Mouse (Mus musculus): ENCODE data around the gene Prkar1b. TPM values are rescaled to one million over a fixed set of nuclear protein-coding genes. Genes with fewer than 3 reads are reported as not detected.

Prkar1b gene
- polyA plus RNA-seq, 1 experiment from 2014 or later = 19.5 TPM

- WGBS = 93% methylated on average over 2 of the region's 2 CpGs
- no peaks in the 10 kb centered on the region; the same call in 1 of the 2 replicates for H3K4me1 ChIP-seq (ENCODE audit: control insufficient read depth, insufficient read depth, low read length)
- H3K9ac ChIP-seq (replicated peaks; ENCODE audit: low read depth, low read length) = no peak overlapping the region
- H3K4me2 ChIP-seq (replicated peaks; ENCODE audit: low read depth, low read length) = no peak overlapping the region
- H3K36me3 ChIP-seq (ENCODE audit: control insufficient read depth, insufficient read depth, low read length) = peaks cover 8% of the 10 kb centered on the region; the same call in 1 of the 2 replicates
- no peak overlapping the region for H3K4me3 ChIP-seq (ENCODE audit: low read depth, low read length)
- no peak overlapping the region for H3K27ac ChIP-seq (ENCODE audit: low read length)
- no peaks in the 10 kb centered on the region for H3K9me3 ChIP-seq (ENCODE audit: control insufficient read depth, low read depth, low read length)
- H3K27me3 ChIP-seq (ENCODE audit: control insufficient read depth, insufficient read depth, low read length) = no peaks in the 10 kb centered on the region
- no peak for ATAC-seq (ENCODE audit: insufficient number of reproducible peaks, insufficient read depth, low FRiP score, low read depth)
Measured at GRCm38 (mm10) chr5:139110140-139110855, 39.5 kb downstream of the Prkar1b start.

GRCm38 (mm10) chr5:139107815-139108214 is 42.0 kb downstream of the Prkar1b start:
- no peak overlapping the region for H3K9ac ChIP-seq (replicated peaks; ENCODE audit: low read depth, low read length)
- no peak for ATAC-seq (ENCODE audit: insufficient number of reproducible peaks, insufficient read depth, low FRiP score, low read depth)
- no peak overlapping the region for H3K4me3 ChIP-seq (ENCODE audit: low read depth, low read length)
- H3K36me3 ChIP-seq (ENCODE audit: control insufficient read depth, insufficient read depth, low read length) = peaks cover 8% of the 10 kb centered on the region; the same call in 1 of the 2 replicates
- H3K27ac ChIP-seq (ENCODE audit: low read length) = no peak overlapping the region
- no peaks in the 10 kb centered on the region; the same call in 1 of the 2 replicates for H3K4me1 ChIP-seq (ENCODE audit: control insufficient read depth, insufficient read depth, low read length)
- no peaks in the 10 kb centered on the region for H3K27me3 ChIP-seq (ENCODE audit: control insufficient read depth, insufficient read depth, low read length)
- no peak overlapping the region for H3K4me2 ChIP-seq (replicated peaks; ENCODE audit: low read depth, low read length)
- 71% methylated on average over 9 of the region's 9 CpGs for WGBS
- no peaks in the 10 kb centered on the region for H3K9me3 ChIP-seq (ENCODE audit: control insufficient read depth, low read depth, low read length)

GRCm38 (mm10) chr5:139101783-139102182 is 48.0 kb downstream of the Prkar1b start:
- no peak for ATAC-seq (ENCODE audit: insufficient number of reproducible peaks, insufficient read depth, low FRiP score, low read depth)
- 62% methylated on average over 6 of the region's 6 CpGs for WGBS

GRCm38 (mm10) chr5:139098991-139099972 is 50.5 kb downstream of the Prkar1b start:
- Histone ChIP-seq H3K9ac (replicated peaks; ENCODE audit: low read depth, low read length) (no peak overlapping the region), H3K9me3 (ENCODE audit: control insufficient read depth, low read depth, low read length) (no peaks in the 10 kb centered on the region), H3K4me2 (replicated peaks; ENCODE audit: low read depth, low read length) (no peak overlapping the region), H3K4me1 (ENCODE audit: control insufficient read depth, insufficient read depth, low read length) (peaks cover 11% of the 10 kb centered on the region), H3K4me3 (ENCODE audit: low read depth, low read length) (no peak overlapping the region), H3K27ac (ENCODE audit: low read length) (no peak overlapping the region), H3K27me3 (ENCODE audit: control insufficient read depth, insufficient read depth, low read length) (no peaks in the 10 kb centered on the region), H3K36me3 (ENCODE audit: control insufficient read depth, insufficient read depth, low read length) (no peaks in the 10 kb centered on the region)
- no peak for ATAC-seq (ENCODE audit: insufficient number of reproducible peaks, insufficient read depth, low FRiP score, low read depth)
- 37% methylated on average over 12 of the region's 12 CpGs for WGBS

More at GRCm38 (mm10) chr5:139101783-139102182, 48.0 kb downstream of the Prkar1b start:
- Histone ChIP-seq H3K36me3 (ENCODE audit: control insufficient read depth, insufficient read depth, low read length) (no peaks in the 10 kb centered on the region), H3K27me3 (ENCODE audit: control insufficient read depth, insufficient read depth, low read length) (no peaks in the 10 kb centered on the region), H3K9ac (replicated peaks; ENCODE audit: low read depth, low read length) (no peak overlapping the region), H3K4me1 (ENCODE audit: control insufficient read depth, insufficient read depth, low read length) (peaks cover 7% of the 10 kb centered on the region; the same call in 1 of the 2 replicates), H3K9me3 (ENCODE audit: control insufficient read depth, low read depth, low read length) (no peaks in the 10 kb centered on the region), H3K27ac (ENCODE audit: low read length) (no peak overlapping the region), H3K4me3 (ENCODE audit: low read depth, low read length) (no peak overlapping the region), H3K4me2 (replicated peaks; ENCODE audit: low read depth, low read length) (no peak overlapping the region)

GRCm38 (mm10) chr5:139095297-139096110 is 54.3 kb downstream of the Prkar1b start:
- H3K4me3 ChIP-seq (ENCODE audit: low read depth, low read length) = no peak overlapping the region
- no peak overlapping the region for H3K9ac ChIP-seq (replicated peaks; ENCODE audit: low read depth, low read length)
- no peaks in the 10 kb centered on the region for H3K9me3 ChIP-seq (ENCODE audit: control insufficient read depth, low read depth, low read length)
- no peaks in the 10 kb centered on the region for H3K27me3 ChIP-seq (ENCODE audit: control insufficient read depth, insufficient read depth, low read length)
- no peak overlapping the region for H3K27ac ChIP-seq (ENCODE audit: low read length)
- 0 out of 2 replicates have a peak, but pooled peaks have one; percentile 29 for ATAC-seq (ENCODE audit: insufficient number of reproducible peaks, insufficient read depth, low FRiP score, low read depth)
- no peak overlapping the region for H3K4me2 ChIP-seq (replicated peaks; ENCODE audit: low read depth, low read length)
- WGBS = 48% methylated on average over 8 of the region's 8 CpGs
- no peaks in the 10 kb centered on the region for H3K36me3 ChIP-seq (ENCODE audit: control insufficient read depth, insufficient read depth, low read length)
- H3K4me1 ChIP-seq (ENCODE audit: control insufficient read depth, insufficient read depth, low read length) = peaks cover 11% of the 10 kb centered on the region

GRCm38 (mm10) chr5:139093534-139093933 is 56.3 kb downstream of the Prkar1b start:
- Histone ChIP-seq H3K9me3 (ENCODE audit: control insufficient read depth, low read depth, low read length) (no peaks in the 10 kb centered on the region), H3K27ac (ENCODE audit: low read length) (no peak overlapping the region), H3K36me3 (ENCODE audit: control insufficient read depth, insufficient read depth, low read length) (no peaks in the 10 kb centered on the region), H3K4me3 (ENCODE audit: low read depth, low read length) (no peak overlapping the region), H3K9ac (replicated peaks; ENCODE audit: low read depth, low read length) (no peak overlapping the region), H3K4me2 (replicated peaks; ENCODE audit: low read depth, low read length) (no peak overlapping the region), H3K4me1 (ENCODE audit: control insufficient read depth, insufficient read depth, low read length) (peaks cover 4% of the 10 kb centered on the region), H3K27me3 (ENCODE audit: control insufficient read depth, insufficient read depth, low read length) (no peaks in the 10 kb centered on the region)
- 35% methylated on average over 4 of the region's 4 CpGs for WGBS
- peak; percentile 37; the same call in 1 of the 2 replicates for ATAC-seq (ENCODE audit: insufficient number of reproducible peaks, insufficient read depth, low FRiP score, low read depth)

GRCm38 (mm10) chr5:139091713-139092112 is 58.1 kb downstream of the Prkar1b start:
- Histone ChIP-seq H3K36me3 (ENCODE audit: control insufficient read depth, insufficient read depth, low read length) (no peaks in the 10 kb centered on the region), H3K27ac (ENCODE audit: low read length) (no peak overlapping the region), H3K4me3 (ENCODE audit: low read depth, low read length) (no peak overlapping the region), H3K27me3 (ENCODE audit: control insufficient read depth, insufficient read depth, low read length) (no peaks in the 10 kb centered on the region), H3K4me1 (ENCODE audit: control insufficient read depth, insufficient read depth, low read length) (peaks cover 4% of the 10 kb centered on the region; the same call in 1 of the 2 replicates), H3K9me3 (ENCODE audit: control insufficient read depth, low read depth, low read length) (no peaks in the 10 kb centered on the region), H3K9ac (replicated peaks; ENCODE audit: low read depth, low read length) (no peak overlapping the region), H3K4me2 (replicated peaks; ENCODE audit: low read depth, low read length) (no peak overlapping the region)
- ATAC-seq (ENCODE audit: insufficient number of reproducible peaks, insufficient read depth, low FRiP score, low read depth) = no peak
- 88% methylated on average over 3 of the region's 3 CpGs for WGBS

GRCm38 (mm10) chr5:139090162-139090561 is 59.6 kb downstream of the Prkar1b start:
- 73% methylated on average over 1 of the region's 1 CpGs for WGBS

More at GRCm38 (mm10) chr5:139090162-139090561, 59.6 kb downstream of the Prkar1b start:
- Histone ChIP-seq H3K36me3 (ENCODE audit: control insufficient read depth, insufficient read depth, low read length) (no peaks in the 10 kb centered on the region), H3K4me2 (replicated peaks; ENCODE audit: low read depth, low read length) (no peak overlapping the region), H3K9ac (replicated peaks; ENCODE audit: low read depth, low read length) (no peak overlapping the region), H3K27me3 (ENCODE audit: control insufficient read depth, insufficient read depth, low read length) (no peaks in the 10 kb centered on the region), H3K27ac (ENCODE audit: low read length) (no peak overlapping the region), H3K4me1 (ENCODE audit: control insufficient read depth, insufficient read depth, low read length) (no peaks in the 10 kb centered on the region), H3K9me3 (ENCODE audit: control insufficient read depth, low read depth, low read length) (no peaks in the 10 kb centered on the region), H3K4me3 (ENCODE audit: low read depth, low read length) (no peak overlapping the region)
- ATAC-seq (ENCODE audit: insufficient number of reproducible peaks, insufficient read depth, low FRiP score, low read depth) = no peak
